Mouse (Mus musculus) heart, embryonic 13.5 days (tissue): Measurements from ENCODE around the gene Olig2. TPM values are rescaled to one million over a fixed set of nuclear protein-coding genes. Genes with fewer than 3 reads are reported as not detected.

Experiments used
- polyA plus RNA-seq: library from polyadenylated mRNA; unstranded; fragments of >200 nt; fragmentation: Nextera tagmentation; extraction: Ambion mirVana; gene quantifications from 2 replicates; pipeline ENCODE4 v1.2.1, GENCODE M21; 2015

Olig2 gene
- polyA plus RNA-seq, 1 experiment from 2014 or later: not detected

Other genes with a start within 250 kb of the Olig2 start
- 9.5 and 11.4 TPM in 2 replicates for gene Synj1, start 214.1 kb upstream of the Olig2 start, polyA plus RNA-seq
- gene Paxbp1, start 180.9 kb upstream of the Olig2 start, polyA plus RNA-seq: 30.4 and 34.5 TPM in 2 replicates
- gene 4932438H23Rik, start 130.3 kb upstream of the Olig2 start, polyA plus RNA-seq: not detected in 2 replicates
- gene Olig1, start 44.3 kb downstream of the Olig2 start, polyA plus RNA-seq: 0.15 TPM in 1 of 2 replicates, not detected in the other
- 51.2 and 56.5 TPM in 2 replicates for gene Ifnar2, start 147.3 kb downstream of the Olig2 start, polyA plus RNA-seq
- gene Gm21970, start 166.3 kb downstream of the Olig2 start, polyA plus RNA-seq: not detected in 2 replicates
- 44.8 and 48.9 TPM in 2 replicates for gene Il10rb, start 180.7 kb downstream of the Olig2 start, polyA plus RNA-seq